Mouse (Mus musculus): Measurements from ENCODE around the gene Casd1. TPM values are rescaled to one million over a fixed set of nuclear protein-coding genes. Genes with fewer than 3 reads are reported as not detected.

The Casd1 gene
- 10 to 100 TPM; 17.2 to 23.4 TPM for total RNA-seq (2021)
- long read RNA-seq, experiment 1, transcript Casd1-201 (18 exons, 3,961 nt), result major isoform, 18 of 22 reads
- long read RNA-seq, experiment 1, partial matches to known transcripts, result 0 of 22 reads
- long read RNA-seq, experiment 1, other reads (novel, unspliced or antisense), result 4 of 22 reads
- long read RNA-seq, experiment 2, transcript Casd1-201 (18 exons, 3,961 nt), result major isoform, 12 of 16 reads
- long read RNA-seq, experiment 2, partial matches to known transcripts, result 2 of 16 reads
- long read RNA-seq, experiment 2, other reads (novel, unspliced or antisense), result 2 of 16 reads

GRCm38 (mm10) chr6:4600658-4601296 lies at the start of gene Casd1:
TSS of gene Casd1 (plus strand) at chr6:4600839.
- DNase-seq (ENCODE audit: low spot score), result peak; percentile 39

GRCm38 (mm10) chr6:4555366-4555765 lies 45.3 kb upstream of the Casd1 start:
- no peak for DNase-seq (ENCODE audit: low spot score)

- no peak for DNase-seq (ENCODE audit: low spot score)
Observed at GRCm38 (mm10) chr6:4557086-4557485, 43.6 kb upstream of the Casd1 start.

GRCm38 (mm10) chr6:4557678-4558077 lies 43.0 kb upstream of the Casd1 start:
- DNase-seq (ENCODE audit: low spot score), result no peak

- DNase-seq (ENCODE audit: low spot score), result peak; percentile 32
Observed at GRCm38 (mm10) chr6:4561156-4561555, 39.5 kb upstream of the Casd1 start.

- no peak for DNase-seq (ENCODE audit: low spot score)
Observed at GRCm38 (mm10) chr6:4561621-4562020, 39.0 kb upstream of the Casd1 start.

- DNase-seq (ENCODE audit: low spot score), result no peak
Observed at GRCm38 (mm10) chr6:4562401-4562800, 38.2 kb upstream of the Casd1 start.

GRCm38 (mm10) chr6:4563477-4563876 lies 37.2 kb upstream of the Casd1 start:
- DNase-seq (ENCODE audit: low spot score), result no peak

- DNase-seq (ENCODE audit: low spot score), result no peak
Observed at GRCm38 (mm10) chr6:4570412-4570811, 30.2 kb upstream of the Casd1 start.

- no peak for DNase-seq (ENCODE audit: low spot score)
Observed at GRCm38 (mm10) chr6:4577756-4578155, 22.9 kb upstream of the Casd1 start.

- no peak for DNase-seq (ENCODE audit: low spot score)
Observed at GRCm38 (mm10) chr6:4578343-4578742, 22.3 kb upstream of the Casd1 start.

GRCm38 (mm10) chr6:4579620-4580019 lies 21.0 kb upstream of the Casd1 start:
- no peak for DNase-seq (ENCODE audit: low spot score)

GRCm38 (mm10) chr6:4583485-4583884 lies 17.2 kb upstream of the Casd1 start:
- no peak for DNase-seq (ENCODE audit: low spot score)

- no peak for DNase-seq (ENCODE audit: low spot score)
Observed at GRCm38 (mm10) chr6:4587946-4588345, 12.7 kb upstream of the Casd1 start.

GRCm38 (mm10) chr6:4588722-4589121 lies 11.9 kb upstream of the Casd1 start:
- DNase-seq (ENCODE audit: low spot score), result no peak

- DNase-seq (ENCODE audit: low spot score), result no peak
Observed at GRCm38 (mm10) chr6:4590089-4590488, 10.6 kb upstream of the Casd1 start.

GRCm38 (mm10) chr6:4597711-4598110 lies 2.9 kb upstream of the Casd1 start:
- no peak for DNase-seq (ENCODE audit: low spot score)

- no peak for DNase-seq (ENCODE audit: low spot score)
Observed at GRCm38 (mm10) chr6:4600085-4600657, 468 bp upstream of the Casd1 start.

GRCm38 (mm10) chr6:4601297-4601931 lies 775 bp downstream of the Casd1 start:
- DNase-seq (ENCODE audit: low spot score), result no peak

GRCm38 (mm10) chr6:4602012-4602411 lies 1.4 kb downstream of the Casd1 start:
- no peak for DNase-seq (ENCODE audit: low spot score)

- DNase-seq (ENCODE audit: low spot score), result no peak
Observed at GRCm38 (mm10) chr6:4606394-4606793, 5.8 kb downstream of the Casd1 start.

GRCm38 (mm10) chr6:4610216-4610896 lies 9.7 kb downstream of the Casd1 start:
- no peak for DNase-seq (ENCODE audit: low spot score)

All from gastrocnemius, adult 18-20 months (tissue).